Mouse (Mus musculus) intestine, embryonic 14.5 days (tissue): ENCODE data around the gene Atg7. TPM values are rescaled to one million over a fixed set of nuclear protein-coding genes. Genes with fewer than 3 reads are reported as not detected.

Experiments
- ATAC-seq: fragments of 200-750 bp; cut with Nextera tagmentation; replicated peaks from 2 replicates; pipeline ENCODE4 v1.8.0; 2017; ENCODE audit warnings: low read depth, moderate number of reproducible peaks, moderate TSS enrichment, moderate library complexity; ENCODE audit not compliant: low FRiP score, low TSS enrichment
- DNase-seq: peaks from one replicate; pipeline ENCODE4 v3.0.0-alpha.2; 2018; ENCODE audit warnings: low spot score
- H3K27ac ChIP-seq: fragments of 300-500 bp; sonication (generic); 2 replicates; pipeline ENCODE4 v1.5.1; 2014; ENCODE audit warnings: low read depth, mild to moderate bottlenecking, control low read depth
- H3K27me3 ChIP-seq: fragments of 300-500 bp; sonication (generic); replicated peaks from 2 replicates; pipeline ENCODE4 v1.6.1; 2014; ENCODE audit warnings: low read length, control low read depth; ENCODE audit not compliant: control insufficient read depth, insufficient read depth
- H3K36me3 ChIP-seq: fragments of 300-500 bp; sonication (generic); 2 replicates; pipeline ENCODE4 v1.6.1; 2014; ENCODE audit warnings: low read length, control low read depth; ENCODE audit not compliant: control insufficient read depth, insufficient read depth
- H3K4me1 ChIP-seq: fragments of 300-500 bp; sonication (generic); replicated peaks from 2 replicates; pipeline ENCODE4 v1.6.1; 2014; ENCODE audit warnings: low read length, control low read depth, mixed read lengths; ENCODE audit not compliant: control insufficient read depth, insufficient read depth
- H3K4me2 ChIP-seq: fragments of 300-500 bp; sonication (generic); 2 replicates; pipeline ENCODE4 v1.6.1; 2014; ENCODE audit warnings: low read length
- H3K4me3 ChIP-seq: fragments of 300-500 bp; sonication (generic); 2 replicates; pipeline ENCODE4 v1.5.1; 2014; ENCODE audit warnings: low read depth, low read length, control low read depth, mixed read lengths
- H3K9ac ChIP-seq: fragments of 300-500 bp; sonication (generic); 2 replicates; pipeline ENCODE4 v1.6.1; 2014; ENCODE audit warnings: mild to moderate bottlenecking, low read length
- H3K9me3 ChIP-seq: fragments of 300-500 bp; sonication (generic); 2 replicates; pipeline ENCODE4 v1.6.1; 2016; ENCODE audit warnings: low read length, control low read depth; ENCODE audit not compliant: control insufficient read depth
- WGBS: fragments of 180-500 bp; shearing (Covaris S2); extraction: QIAGEN DNeasy Blood & Tissue Kit; methylation state at CpG from one replicate; pipeline ENCODE4 v1.1.7; 2014; 5-methylcytosine and 5-hydroxymethylcytosine counted together
- polyA plus RNA-seq: library from polyadenylated mRNA; unstranded; fragments of >200 nt; fragmentation: Nextera tagmentation; extraction: Ambion mirVana; gene quantifications from 2 replicates; pipeline ENCODE4 v1.2.1, GENCODE M21; 2014

The Atg7 gene
- polyA plus RNA-seq, 1 experiment from 2014 or later, result 22.8 TPM

DNA sequence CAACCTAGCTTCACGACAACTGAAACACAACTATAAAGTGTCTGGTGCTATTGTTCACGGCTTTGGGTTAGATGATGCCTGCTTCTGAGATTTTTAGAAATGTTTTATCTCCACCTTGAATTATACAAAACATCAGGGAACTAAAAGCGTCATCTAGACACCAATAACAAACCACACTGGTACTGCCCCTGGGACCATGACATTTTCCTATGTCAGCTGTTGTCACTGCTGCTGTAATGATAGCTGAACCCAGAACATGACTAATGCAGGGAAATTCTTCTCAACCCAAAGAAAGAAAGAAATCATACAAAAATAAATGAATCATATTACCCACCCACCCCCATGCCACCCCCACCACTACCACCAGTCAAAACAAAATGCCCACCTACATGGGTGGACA lies 261.9 kb downstream of the Atg7 start:
- H3K4me1 ChIP-seq, result peaks cover 35% of the 10 kb centered on the region
- 92% methylated on average over 3 of the region's 3 CpGs for WGBS
- ATAC-seq, result no peak

GRCm38 (mm10) chr6:114905253-114906028 lies 262.5 kb downstream of the Atg7 start:
- DNase-seq (no peak), ATAC-seq (no peak)
- H3K9ac ChIP-seq, result no peak overlapping the region
- 65% methylated on average over 8 of the region's 8 CpGs for WGBS
- H3K36me3 ChIP-seq, result no peaks in the 10 kb centered on the region; the same call in 1 of the 2 replicates
- H3K4me1 ChIP-seq, result peaks cover 29% of the 10 kb centered on the region
- H3K4me3 ChIP-seq, result no peak overlapping the region
- no peaks in the 10 kb centered on the region for H3K27me3 ChIP-seq
- H3K9me3 ChIP-seq, result no peaks in the 10 kb centered on the region
- H3K4me2 ChIP-seq, result no peak overlapping the region
- H3K27ac ChIP-seq, result no peak overlapping the region

More for the DNA sequence above, 261.9 kb downstream of the Atg7 start:
- DNase-seq, result no peak
- H3K4me2 ChIP-seq, result no peak overlapping the region
- no peaks in the 10 kb centered on the region for H3K9me3 ChIP-seq
- H3K4me3 ChIP-seq, result no peak overlapping the region
- H3K9ac ChIP-seq, result no peak overlapping the region
- H3K27me3 ChIP-seq, result no peaks in the 10 kb centered on the region
- no peak overlapping the region for H3K27ac ChIP-seq
- no peaks in the 10 kb centered on the region; the same call in 1 of the 2 replicates for H3K36me3 ChIP-seq

DNA sequence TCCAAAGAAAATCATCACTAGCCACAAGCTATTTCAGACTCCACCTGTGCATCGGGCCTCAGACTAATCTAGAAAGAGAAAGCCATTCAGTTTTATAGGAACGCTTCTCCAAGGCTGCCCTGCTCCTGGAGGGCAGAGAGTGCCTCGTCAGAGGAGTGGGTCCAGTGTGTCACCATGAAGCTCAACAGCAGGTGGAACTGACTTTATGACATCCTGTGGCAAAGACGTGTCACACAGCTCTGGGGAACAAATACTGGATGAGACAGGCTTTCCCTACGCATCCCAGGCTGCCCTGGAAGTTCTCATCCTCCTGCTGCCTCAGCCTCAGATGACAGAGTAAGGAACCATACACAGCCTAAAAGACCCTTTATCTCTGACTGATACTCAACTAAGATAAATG lies 263.3 kb downstream of the Atg7 start:
- H3K27ac ChIP-seq, result no peak overlapping the region
- no peaks in the 10 kb centered on the region for H3K9me3 ChIP-seq
- H3K4me3 ChIP-seq, result no peak overlapping the region
- no peaks in the 10 kb centered on the region for H3K27me3 ChIP-seq
- no peak overlapping the region for H3K4me2 ChIP-seq
- peaks cover 22% of the 10 kb centered on the region for H3K4me1 ChIP-seq
- ATAC-seq, result no peak
- no peak overlapping the region for H3K9ac ChIP-seq
- H3K36me3 ChIP-seq, result no peaks in the 10 kb centered on the region; the same call in 1 of the 2 replicates
- 58% methylated on average over 5 of the region's 5 CpGs for WGBS
- no peak for DNase-seq

DNA sequence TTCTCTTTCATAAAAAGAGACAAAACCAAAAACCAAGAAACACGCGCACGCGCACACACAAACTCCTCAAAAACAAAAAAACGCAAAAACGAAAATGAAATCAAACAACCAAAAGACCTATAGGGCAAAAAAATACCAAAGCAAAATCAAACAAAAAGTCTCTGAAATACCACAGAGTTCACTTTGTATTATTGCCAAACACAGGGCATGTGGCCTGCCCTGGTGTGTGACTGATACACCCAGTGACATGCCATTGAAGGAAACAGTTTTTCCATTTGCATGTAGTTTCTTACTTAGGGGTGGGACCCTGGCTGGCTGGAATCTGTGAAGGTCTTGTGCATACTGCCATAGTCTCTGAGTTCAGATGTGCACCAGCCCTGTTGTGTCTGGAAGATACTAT lies 264.6 kb downstream of the Atg7 start:
- WGBS, result 93% methylated on average over 6 of the region's 6 CpGs
- DNase-seq (no peak), ATAC-seq (no peak)
- no peaks in the 10 kb centered on the region for H3K9me3 ChIP-seq
- H3K4me1 ChIP-seq, result peaks cover 14% of the 10 kb centered on the region
- no peak overlapping the region for H3K27ac ChIP-seq
- no peak overlapping the region for H3K9ac ChIP-seq
- H3K36me3 ChIP-seq, result no peaks in the 10 kb centered on the region; the same call in 1 of the 2 replicates
- no peak overlapping the region for H3K4me2 ChIP-seq
- H3K27me3 ChIP-seq, result no peaks in the 10 kb centered on the region
- H3K4me3 ChIP-seq, result no peak overlapping the region

GRCm38 (mm10) chr6:114909801-114910200 lies 266.9 kb downstream of the Atg7 start:
- ATAC-seq, result no peak

More at GRCm38 (mm10) chr6:114909801-114910200, 266.9 kb downstream of the Atg7 start:
- no peak overlapping the region for H3K4me3 ChIP-seq
- H3K27me3 ChIP-seq, result no peaks in the 10 kb centered on the region
- no peak overlapping the region for H3K4me2 ChIP-seq
- H3K27ac ChIP-seq, result no peak overlapping the region
- WGBS, result 84% methylated on average over 7 of the region's 7 CpGs
- H3K4me1 ChIP-seq, result peaks cover 19% of the 10 kb centered on the region
- H3K36me3 ChIP-seq, result no peaks in the 10 kb centered on the region; the same call in 1 of the 2 replicates
- DNase-seq, result no peak
- no peak overlapping the region for H3K9ac ChIP-seq
- H3K9me3 ChIP-seq, result no peaks in the 10 kb centered on the region

Other genes with a start within 250 kb of the Atg7 start
- gene Hrh1, start 245.2 kb upstream of the Atg7 start, polyA plus RNA-seq, result 1.8 and 2.1 TPM in 2 replicates